Mouse (Mus musculus) cerebellum, postnatal 4 days (tissue): ENCODE results near the gene Pex1.
"Not testable (repeated sequence)": the region's sequence is repeated elsewhere in the genome, so short reads cannot be mapped to it uniquely, and the experiment has no call there.

Source experiments
- DNase-seq, 2 experiments: peaks; one replicate each; pipeline ENCODE4 v3.0.0; 2022; ENCODE audit warnings: low spot score in 2 of 2, mixed read lengths in 1 of 2

Pex1 gene

DNA sequence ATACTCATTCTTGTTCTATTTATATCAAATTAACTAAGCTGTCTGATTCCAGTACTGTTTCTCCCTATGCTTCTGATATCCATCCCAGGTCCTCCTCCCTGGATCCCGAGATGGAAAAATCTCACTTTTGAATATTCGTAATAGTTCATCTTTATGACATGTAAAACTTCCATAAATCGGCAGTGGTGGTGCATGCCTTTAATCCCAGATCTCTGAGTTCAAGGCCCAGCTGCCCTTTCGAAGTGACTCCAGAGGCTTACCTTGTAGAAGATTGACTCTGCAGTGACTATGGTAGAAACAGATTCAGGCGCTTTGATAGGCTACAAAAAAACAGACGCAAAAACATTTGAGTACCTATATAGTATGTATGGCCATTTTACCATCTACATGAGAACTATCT, 48.8 kb downstream of the Pex1 start:
- DNase-seq: no peak

DNA sequence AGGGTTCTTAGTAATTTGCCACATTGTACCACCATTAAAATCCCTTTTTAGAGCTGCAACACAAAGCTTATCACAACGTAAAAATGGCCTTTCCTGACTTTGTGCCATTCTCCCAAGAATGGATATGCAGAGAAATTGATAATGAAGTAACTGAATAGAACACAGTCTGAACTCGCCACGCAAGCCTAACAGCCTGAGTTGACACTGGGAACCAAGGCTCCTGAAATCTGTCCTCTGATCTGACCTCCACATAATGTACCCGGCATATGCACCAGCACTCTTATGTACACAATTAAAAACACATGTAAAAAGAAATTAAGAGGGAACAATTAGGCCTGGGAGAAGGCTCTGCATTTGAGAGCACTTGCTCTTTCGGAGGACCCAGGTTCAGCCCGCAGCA, 49.5 kb downstream of the Pex1 start:
- DNase-seq: no peak

- no peak for DNase-seq
Measured at GRCm38 (mm10) chr5:3646539-3646938, 50.7 kb downstream of the Pex1 start.

DNA sequence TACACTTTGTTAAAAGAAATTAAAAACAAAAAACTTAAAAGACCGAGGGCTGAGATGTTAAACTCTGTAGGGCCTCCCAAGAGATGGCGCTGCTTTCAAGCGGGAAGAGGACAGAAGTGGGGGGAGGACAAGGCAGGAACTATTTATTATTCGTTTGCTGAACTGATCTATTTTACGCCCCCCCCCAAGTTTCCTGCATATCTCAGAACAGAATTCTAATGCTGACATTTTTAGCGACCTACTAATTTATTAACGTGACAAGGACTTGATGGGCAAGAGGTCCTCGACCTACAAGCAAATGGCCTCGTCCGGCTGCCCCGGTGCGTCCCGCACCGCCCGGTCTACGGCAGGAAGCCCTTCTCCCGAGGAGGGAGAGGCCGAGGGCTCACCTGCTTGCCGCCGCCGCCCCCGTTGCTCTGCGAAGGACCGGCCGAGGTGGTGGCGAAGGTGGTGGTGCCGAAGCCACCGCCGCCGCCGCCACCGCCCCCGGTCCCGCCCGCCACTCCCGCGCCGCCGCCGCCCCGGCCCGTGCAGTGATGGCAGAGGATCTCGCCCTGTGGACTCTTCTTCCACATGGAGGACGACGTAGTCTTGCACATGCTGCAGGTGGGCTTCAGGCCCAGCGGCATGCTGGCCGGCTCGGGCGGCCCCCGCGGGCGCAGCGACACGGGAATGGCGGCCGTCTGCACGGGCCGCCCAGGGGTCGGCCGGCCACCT, 51.3 kb downstream of the Pex1 start:
- peak in 1 of 2 experiments; percentile 30 for DNase-seq

DNA sequence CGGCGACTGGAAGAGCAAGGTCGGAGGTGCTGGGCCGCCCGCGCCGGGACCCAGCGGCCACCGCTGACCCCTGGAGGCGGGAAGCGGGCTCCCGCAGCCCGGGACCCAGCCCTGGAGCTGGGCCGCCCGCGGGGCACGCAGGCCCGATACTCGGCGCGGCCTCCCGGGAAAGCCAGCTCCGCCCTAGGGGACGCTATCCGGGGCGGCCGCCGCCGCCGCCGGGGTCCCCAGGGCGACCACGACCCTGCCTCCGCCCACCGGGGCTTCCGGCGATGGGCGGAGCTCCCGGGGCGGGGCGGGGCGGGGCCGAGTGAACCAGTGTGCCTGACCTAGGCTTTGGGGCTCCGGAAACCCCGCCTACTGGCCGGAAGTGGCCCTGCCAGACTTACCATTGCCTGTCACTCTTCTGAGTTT, 51.8 kb downstream of the Pex1 start:
- peak; percentile 59 to 81 for DNase-seq

GRCm38 (mm10) chr5:3648206-3648848, 52.5 kb downstream of the Pex1 start:
- DNase-seq: no peak

- DNase-seq: no peak
Measured at GRCm38 (mm10) chr5:3648849-3649210, 53.0 kb downstream of the Pex1 start.

DNA sequence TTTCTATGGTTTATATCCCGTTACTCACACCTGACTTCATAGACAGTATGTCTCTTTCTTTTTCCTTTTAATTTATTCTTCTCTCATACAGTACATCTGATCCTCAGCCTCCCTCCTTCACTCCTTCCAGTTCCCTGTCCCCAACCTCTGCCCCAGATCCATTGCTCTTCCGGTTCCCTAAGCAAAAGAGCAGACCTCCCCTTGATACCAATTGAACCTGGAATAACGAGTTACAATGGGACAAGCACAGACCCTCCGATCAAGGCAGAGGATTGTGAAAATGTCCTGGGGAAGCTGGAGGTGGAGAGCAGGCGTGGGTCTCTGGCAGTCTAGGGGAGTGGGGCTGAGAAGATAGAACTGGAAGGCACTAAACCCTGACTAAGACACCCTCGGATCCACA, 55.0 kb downstream of the Pex1 start, which contains the start of gene Tmbim7:
Gene Tmbim7 (plus strand): TSS at position 301 of the 400 bp plus-strand sequence.
- DNase-seq: no peak

DNA sequence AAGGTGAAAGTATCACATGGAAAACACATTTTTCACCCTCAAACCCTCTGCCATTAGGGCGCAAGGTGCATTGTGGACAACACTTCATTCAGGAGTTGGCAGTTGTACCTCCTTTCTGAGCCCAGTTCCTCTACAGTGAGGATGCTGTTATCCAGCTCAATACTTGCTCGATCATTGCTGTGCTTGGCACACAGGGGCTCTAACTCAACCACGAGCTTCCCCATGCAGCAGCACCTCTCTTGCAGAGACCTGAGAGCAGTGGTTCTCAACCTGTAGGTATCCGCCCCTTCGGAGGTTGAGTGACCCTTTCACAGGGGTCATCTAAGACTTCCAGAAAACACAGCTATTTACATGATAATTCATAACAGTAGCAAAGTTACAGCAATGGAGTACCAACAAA, 55.8 kb downstream of the Pex1 start:
- no peak for DNase-seq

- not testable (repeated sequence) for DNase-seq
Measured at GRCm38 (mm10) chr5:3652903-3653575, 57.2 kb downstream of the Pex1 start.

- no peak for DNase-seq
Measured at GRCm38 (mm10) chr5:3653801-3654200, 57.9 kb downstream of the Pex1 start.

DNA sequence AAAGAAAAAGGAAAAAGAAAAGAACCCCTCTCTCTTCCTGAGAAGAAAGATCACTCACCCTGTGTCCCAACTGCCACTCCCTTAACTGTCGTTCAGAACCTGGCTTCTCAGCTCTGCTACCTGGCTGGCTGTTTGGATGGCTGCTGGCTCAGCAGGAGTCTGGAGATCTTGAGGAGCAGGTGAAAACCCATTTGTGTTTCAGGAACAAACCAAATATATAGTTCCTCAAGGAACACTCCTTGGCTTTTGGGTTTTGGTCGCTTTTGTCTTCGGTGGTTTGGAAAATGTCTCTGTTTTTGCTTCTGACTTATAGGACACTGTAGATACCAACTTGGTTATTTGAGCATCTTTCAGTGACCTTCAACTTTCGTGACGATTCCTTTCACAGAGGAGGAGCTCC, 61.2 kb downstream of the Pex1 start, which contains the start of gene Gatad1:
Gene Gatad1 (minus strand): TSS at position 101 of the 400 bp plus-strand sequence.
- no peak for DNase-seq

- no peak for DNase-seq
Measured at GRCm38 (mm10) chr5:3665225-3665624, 69.4 kb downstream of the Pex1 start.

GRCm38 (mm10) chr5:3666585-3666984, 70.7 kb downstream of the Pex1 start:
- DNase-seq: no peak

DNA sequence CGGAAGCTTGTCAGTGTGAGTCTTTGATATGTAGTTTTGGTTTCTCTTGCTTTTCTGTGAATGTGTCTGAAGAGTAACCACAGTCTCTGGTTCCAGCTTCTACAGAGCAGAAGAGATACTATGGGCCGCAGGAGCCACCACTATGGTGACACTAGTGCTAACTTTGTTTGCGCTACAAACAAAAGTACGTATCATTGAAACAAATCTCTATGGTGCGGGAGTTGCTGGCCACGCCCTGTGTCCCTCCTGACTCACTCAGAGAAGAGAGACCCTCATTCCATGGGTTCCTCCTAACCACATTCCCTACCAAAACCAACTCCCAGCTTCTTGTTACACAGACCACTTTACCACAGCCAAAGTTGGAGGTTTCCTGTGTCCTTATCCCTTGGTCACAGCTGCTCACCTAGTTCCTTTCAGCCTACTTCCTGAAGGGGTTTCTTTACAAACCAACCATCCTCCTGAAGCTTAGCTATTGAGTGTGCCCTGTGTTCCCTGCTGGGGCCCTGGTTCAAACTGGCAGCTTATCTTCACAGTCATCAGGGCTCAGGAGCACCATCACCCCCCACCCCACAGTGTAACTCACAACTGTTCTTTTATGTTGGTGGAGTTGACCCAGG, 74.2 kb downstream of the Pex1 start:
- no peak for DNase-seq
